Comparison of ENCODE assay signal across 9 mouse cellular contexts in genomic region chr11:96973426-96973964, GRCm38 (mm10). TPM values are rescaled to one million over a fixed set of nuclear protein-coding genes. Genes with fewer than 3 reads are reported as not detected.
DNase-seq lines count a peak whose midpoint lies in the region; ATAC-seq and TF ChIP-seq lines count a peak whose summit lies in the region.
"Had no signal": no experiment of that assay in that cellular context is flagged by ENCODE, and none has a peak within 500 bp of the region (broad histone marks: within the 10 kb centered on the region; RNA-seq: fewer than 3 reads in every experiment).

No protein-coding gene starts in this region.

- H3K4me3 ChIP-seq in intestine, embryonic 15.5 days (replicated peaks): no peak overlapping the region
- H3K4me3 ChIP-seq in intestine, embryonic 16.5 days (ENCODE audit: low read length): no peak overlapping the region
- H3K4me3 ChIP-seq in bone marrow, adult 2 months (replicated peaks; ENCODE audit: control insufficient read depth, low read depth, low read length): no peak overlapping the region
- no peak overlapping the region for H3K4me3 ChIP-seq in hindbrain, postnatal 0 days (ENCODE audit: low read length)
- no peak overlapping the region for H3K4me3 ChIP-seq in lung, adult 2 months (replicated peaks; ENCODE audit: extremely low read depth, low read depth, low read length)
- H3K4me3 ChIP-seq: limb, embryonic 12.5 days had no signal

- no peak for TF ChIP-seq CTCF in bone marrow, adult 2 months (IDR thresholded peaks at IDR 0.05; ENCODE audit: control insufficient read depth, insufficient read depth, low read length)
- no peak; the same call in 1 of the 2 replicates for TF ChIP-seq CTCF in hindbrain, postnatal 0 days (IDR thresholded peaks at IDR 0.05; ENCODE audit: low read depth)
- TF ChIP-seq CTCF in lung, adult 2 months (IDR thresholded peaks at IDR 0.05; ENCODE audit: insufficient read depth, low read length): no peak

- H3K27ac ChIP-seq in intestine, embryonic 15.5 days: no peak overlapping the region
- no peak overlapping the region for H3K27ac ChIP-seq in intestine, embryonic 16.5 days (ENCODE audit: low read length)
- H3K27ac ChIP-seq in bone marrow, adult 2 months (ENCODE audit: control insufficient read depth, insufficient read depth, low read depth, low read length, poor library complexity): peak overlapping the region; percentile 64
- peak overlapping the region; percentile 67; the same call in 1 of the 2 replicates for H3K27ac ChIP-seq in hindbrain, postnatal 0 days
- H3K27ac ChIP-seq: limb, embryonic 12.5 days had no signal

- H3K36me3 ChIP-seq in intestine, embryonic 15.5 days: no peaks in the 10 kb centered on the region
- H3K36me3 ChIP-seq in intestine, embryonic 16.5 days (ENCODE audit: control insufficient read depth, insufficient read depth, low read length): no peaks in the 10 kb centered on the region
- no peaks in the 10 kb centered on the region for H3K36me3 ChIP-seq in hindbrain, postnatal 0 days (ENCODE audit: insufficient read depth, low read length)

- H3K4me1 ChIP-seq in intestine, embryonic 15.5 days (replicated peaks): peaks cover 26% of the 10 kb centered on the region
- H3K4me1 ChIP-seq in intestine, embryonic 16.5 days (ENCODE audit: control insufficient read depth, insufficient read depth, low read length): peaks cover 34% of the 10 kb centered on the region
- peaks cover 21% of the 10 kb centered on the region for H3K4me1 ChIP-seq in bone marrow, adult 2 months (ENCODE audit: control insufficient read depth, insufficient read depth, low read length)
- peaks cover 15% of the 10 kb centered on the region for H3K4me1 ChIP-seq in hindbrain, postnatal 0 days (ENCODE audit: insufficient read depth, low read length)
- peaks cover 48% of the 10 kb centered on the region for H3K4me1 ChIP-seq in lung, adult 2 months (ENCODE audit: control insufficient read depth, insufficient read depth, low read length)

- ATAC-seq in intestine, embryonic 15.5 days: no peak
- no peak for ATAC-seq in intestine, embryonic 16.5 days
- no peak for ATAC-seq in hindbrain, postnatal 0 days

- no peaks in the 10 kb centered on the region for H3K9me3 ChIP-seq in intestine, embryonic 15.5 days
- no peaks in the 10 kb centered on the region for H3K9me3 ChIP-seq in intestine, embryonic 16.5 days (ENCODE audit: control insufficient read depth, low read length)
- no peaks in the 10 kb centered on the region for H3K9me3 ChIP-seq in hindbrain, postnatal 0 days (ENCODE audit: low read length)
- H3K9me3 ChIP-seq: limb, embryonic 12.5 days had no signal

- H3K27me3 ChIP-seq in intestine, embryonic 15.5 days (replicated peaks): no peaks in the 10 kb centered on the region
- no peaks in the 10 kb centered on the region for H3K27me3 ChIP-seq in intestine, embryonic 16.5 days (replicated peaks; ENCODE audit: control insufficient read depth, insufficient read depth, low read length)
- H3K27me3 ChIP-seq in hindbrain, postnatal 0 days (ENCODE audit: insufficient read depth, low read length): no peaks in the 10 kb centered on the region
- H3K27me3 ChIP-seq: limb, embryonic 12.5 days had no signal

- no peak for TF ChIP-seq POLR2A in bone marrow, adult 2 months (IDR thresholded peaks at IDR 0.05; ENCODE audit: borderline replicate concordance, control insufficient read depth, low read depth, low read length)
- TF ChIP-seq POLR2A in lung, adult 2 months (IDR thresholded peaks at IDR 0.05; ENCODE audit: borderline replicate concordance, extremely low read depth, low read depth, low read length): no peak

- H3K9ac ChIP-seq in intestine, embryonic 15.5 days: 0 out of 2 replicates have a peak overlapping the region, but pooled peaks have one; percentile 13
- no peak overlapping the region for H3K9ac ChIP-seq in intestine, embryonic 16.5 days (ENCODE audit: low read depth, low read length)
- no peak overlapping the region for H3K9ac ChIP-seq in hindbrain, postnatal 0 days (replicated peaks; ENCODE audit: low read length)
- H3K9ac ChIP-seq: limb, embryonic 12.5 days had no signal

- H3K4me2 ChIP-seq in intestine, embryonic 15.5 days (replicated peaks): no peak overlapping the region
- H3K4me2 ChIP-seq in intestine, embryonic 16.5 days (ENCODE audit: low read depth, low read length): no peak overlapping the region
- H3K4me2 ChIP-seq in hindbrain, postnatal 0 days (ENCODE audit: low read depth, low read length): no peak overlapping the region
- H3K4me2 ChIP-seq: limb, embryonic 12.5 days had no signal

- WGBS in intestine, embryonic 15.5 days: 82% methylated on average over 5 of the region's 5 CpGs
- WGBS in intestine, embryonic 16.5 days: 87% methylated on average over 5 of the region's 5 CpGs
- 83% methylated on average over 5 of the region's 5 CpGs for WGBS in bone marrow, adult 2 months
- 50% methylated on average over 5 of the region's 5 CpGs for WGBS in hindbrain, postnatal 0 days
- 59% methylated on average over 5 of the region's 5 CpGs for WGBS in lung, adult 2 months

- peak; percentile 84 for DNase-seq in cerebellum, adult 9-10 months
- DNase-seq in hindbrain, postnatal 0 days (ENCODE audit: low spot score): peak; percentile 49
- DNase-seq in kidney, postnatal 10 days: no peak
- DNase-seq in lung, adult 2 months: no peak
- no peak for DNase-seq in testis, postnatal 10 days (ENCODE audit: low spot score)

RNA-seq across cellular contexts. Expression of gene Sp2, which starts 9.3 kb away (rescaled TPM):
- polyA plus RNA-seq in intestine, embryonic 15.5 days (2015; fragmentation: Nextera tagmentation; extraction: Ambion mirVana): 13.3 and 15.1 TPM in 2 replicates
- polyA plus RNA-seq in intestine, embryonic 16.5 days (2015; fragmentation: Nextera tagmentation; extraction: Ambion mirVana): 13.2 and 13.8 TPM in 2 replicates
- 14.6 and 16.9 TPM in 2 replicates for polyA plus RNA-seq in bone marrow, adult 2 months (2011; ENCODE audit: insufficient read depth, insufficient read length, low replicate concordance, missing spikeins)
- total RNA-seq in hindbrain, postnatal 0 days (2014; rRNA removed): 7.3 and 8.8 TPM in 2 replicates
- 11.9 and 14.4 TPM in 2 replicates for polyA plus RNA-seq in hindbrain, postnatal 0 days (2015; fragmentation: Nextera tagmentation; extraction: Ambion mirVana)
- 23.1 and 26.3 TPM in 2 replicates for polyA plus RNA-seq in lung, adult 2 months (2012; rRNA removed)

RNA-seq across cellular contexts. Expression of gene Pnpo, which starts 29.7 kb away (rescaled TPM):
- polyA plus RNA-seq in intestine, embryonic 15.5 days (2015; fragmentation: Nextera tagmentation; extraction: Ambion mirVana): 81.9 and 92.8 TPM in 2 replicates
- 125 and 141 TPM in 2 replicates for polyA plus RNA-seq in intestine, embryonic 16.5 days (2015; fragmentation: Nextera tagmentation; extraction: Ambion mirVana)
- 65.6 and 132 TPM in 2 replicates for polyA plus RNA-seq in bone marrow, adult 2 months (2011; ENCODE audit: insufficient read depth, insufficient read length, low replicate concordance, missing spikeins)
- total RNA-seq in hindbrain, postnatal 0 days (2014; rRNA removed): 31.5 and 37.2 TPM in 2 replicates
- polyA plus RNA-seq in hindbrain, postnatal 0 days (2015; fragmentation: Nextera tagmentation; extraction: Ambion mirVana): 37.3 and 38.3 TPM in 2 replicates
- polyA plus RNA-seq in lung, adult 2 months (2012; rRNA removed): 20.7 and 24.0 TPM in 2 replicates

RNA-seq across cellular contexts. Expression of gene Sp6, which starts 39.7 kb away (rescaled TPM):
- 0.29 and 0.30 TPM in 2 replicates for polyA plus RNA-seq in intestine, embryonic 15.5 days (2015; fragmentation: Nextera tagmentation; extraction: Ambion mirVana)
- polyA plus RNA-seq in intestine, embryonic 16.5 days (2015; fragmentation: Nextera tagmentation; extraction: Ambion mirVana): not detected in 2 replicates
- 1.00 TPM in 1 of 2 replicates, not detected in the other for polyA plus RNA-seq in bone marrow, adult 2 months (2011; ENCODE audit: insufficient read depth, insufficient read length, low replicate concordance, missing spikeins)
- total RNA-seq in hindbrain, postnatal 0 days (2014; rRNA removed): 0.18 and 0.99 TPM in 2 replicates
- polyA plus RNA-seq in hindbrain, postnatal 0 days (2015; fragmentation: Nextera tagmentation; extraction: Ambion mirVana): 0.38 and 0.54 TPM in 2 replicates
- 5.0 and 8.5 TPM in 2 replicates for polyA plus RNA-seq in lung, adult 2 months (2012; rRNA removed)

RNA-seq across cellular contexts. Expression of gene Prr15l, which starts 45.6 kb away (rescaled TPM):
- 84.7 and 86.9 TPM in 2 replicates for polyA plus RNA-seq in intestine, embryonic 15.5 days (2015; fragmentation: Nextera tagmentation; extraction: Ambion mirVana)
- polyA plus RNA-seq in intestine, embryonic 16.5 days (2015; fragmentation: Nextera tagmentation; extraction: Ambion mirVana): 116 and 121 TPM in 2 replicates
- polyA plus RNA-seq in bone marrow, adult 2 months (2011; ENCODE audit: insufficient read depth, insufficient read length, low replicate concordance, missing spikeins): not detected in 2 replicates
- total RNA-seq in hindbrain, postnatal 0 days (2014; rRNA removed): 0.10 and 0.75 TPM in 2 replicates
- polyA plus RNA-seq in hindbrain, postnatal 0 days (2015; fragmentation: Nextera tagmentation; extraction: Ambion mirVana): 0.19 and 0.71 TPM in 2 replicates
- polyA plus RNA-seq in lung, adult 2 months (2012; rRNA removed): 56.2 and 69.8 TPM in 2 replicates

RNA-seq across cellular contexts. Expression of gene Scrn2, which starts 56.2 kb away (rescaled TPM):
- 18.1 and 21.9 TPM in 2 replicates for polyA plus RNA-seq in intestine, embryonic 15.5 days (2015; fragmentation: Nextera tagmentation; extraction: Ambion mirVana)
- 25.5 and 26.9 TPM in 2 replicates for polyA plus RNA-seq in intestine, embryonic 16.5 days (2015; fragmentation: Nextera tagmentation; extraction: Ambion mirVana)
- 3.0 and 6.7 TPM in 2 replicates for polyA plus RNA-seq in bone marrow, adult 2 months (2011; ENCODE audit: insufficient read depth, insufficient read length, low replicate concordance, missing spikeins)
- total RNA-seq in hindbrain, postnatal 0 days (2014; rRNA removed): 10.5 and 24.0 TPM in 2 replicates
- 12.4 and 13.8 TPM in 2 replicates for polyA plus RNA-seq in hindbrain, postnatal 0 days (2015; fragmentation: Nextera tagmentation; extraction: Ambion mirVana)
- polyA plus RNA-seq in lung, adult 2 months (2012; rRNA removed): 16.2 and 20.2 TPM in 2 replicates

Comparison
In these comparisons a context has a peak if more than half of its experiments do, and no peak if none do; other contexts are left out.
1. H3K27ac ChIP-seq: peak in bone marrow, adult 2 months (single experiment) and hindbrain, postnatal 0 days (single experiment); none in intestine, embryonic 15.5 days (single experiment) and intestine, embryonic 16.5 days (single experiment).
2. DNase-seq: peak in cerebellum, adult 9-10 months (single experiment) and hindbrain, postnatal 0 days (single experiment); none in kidney, postnatal 10 days (single experiment), lung, adult 2 months (single experiment) and testis, postnatal 10 days (single experiment).